Mouse (Mus musculus) heart, postnatal 0 days (tissue): ENCODE data around the gene BC055324.

Experiments used
- CTCF ChIP-seq: IDR thresholded peaks from 2 replicates; pipeline ENCODE4 v1.5.1; 2016; ENCODE audit warnings: antibody characterized with exemption, control low read depth, low read depth
- EP300 ChIP-seq: IDR thresholded peaks from 2 replicates; pipeline ENCODE4 v1.6.1; 2016; ENCODE audit warnings: antibody characterized with exemption, low read depth

DNA sequence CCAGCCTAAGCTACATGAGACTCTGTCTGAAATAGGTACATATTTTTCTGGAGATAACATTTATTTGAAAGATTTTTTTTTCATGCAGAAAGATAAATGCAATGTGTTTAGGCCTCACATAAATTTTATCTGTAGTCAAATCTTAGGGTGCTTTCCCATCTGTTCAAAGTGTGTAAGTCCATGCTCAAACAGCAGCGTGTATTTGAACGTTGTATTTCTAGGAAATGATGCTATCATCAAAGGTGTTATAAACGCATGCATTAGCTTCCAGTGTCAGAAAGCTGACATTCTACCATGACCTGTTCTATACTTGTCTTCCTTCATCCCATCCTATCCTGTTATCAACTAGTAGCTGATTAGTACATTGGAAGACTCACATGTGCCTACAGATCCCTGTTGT lies 91.2 kb downstream of the BC055324 start:
- TF ChIP-seq CTCF (no peak), EP300 (no peak)
